Mouse (Mus musculus) limb, embryonic 14.5 days (tissue): ENCODE results near the gene Ryr1. TPM values are rescaled to one million over a fixed set of nuclear protein-coding genes. Genes with fewer than 3 reads are reported as not detected.
"Not testable (repeated sequence)": the region's sequence is repeated elsewhere in the genome, so short reads cannot be mapped to it uniquely, and the experiment has no call there.

Source experiments
- ATAC-seq: fragments of 200-750 bp; cut with Nextera tagmentation; 2 replicates; pipeline ENCODE4 v1.8.0; 2017; ENCODE audit warnings: low read depth, moderate number of reproducible peaks, moderate TSS enrichment; ENCODE audit not compliant: low FRiP score
- DNase-seq: peaks from one replicate; pipeline ENCODE4 v3.0.0-alpha.2; 2015; ENCODE audit warnings: low spot score
- H3K27ac ChIP-seq: fragments of 300-500 bp; sonication (generic); replicated peaks from 2 replicates; pipeline ENCODE4 v1.5.1; 2014; ENCODE audit warnings: low read depth, mild to moderate bottlenecking, low read length, moderate library complexity, mixed read lengths
- H3K27me3 ChIP-seq: fragments of 300-500 bp; sonication (generic); 2 replicates; pipeline ENCODE4 v1.6.1; 2014; ENCODE audit warnings: low read length, mixed read lengths; ENCODE audit not compliant: control insufficient read depth, insufficient read depth
- H3K36me3 ChIP-seq: fragments of 300-500 bp; sonication (generic); 2 replicates; pipeline ENCODE4 v1.6.1; 2014; ENCODE audit warnings: mild to moderate bottlenecking, low read length, moderate library complexity, mixed read lengths; ENCODE audit not compliant: control insufficient read depth, insufficient read depth
- H3K4me1 ChIP-seq: fragments of 300-500 bp; sonication (generic); 2 replicates; pipeline ENCODE4 v1.6.1; 2014; ENCODE audit warnings: antibody characterized with exemption, low read length, mixed read lengths; ENCODE audit not compliant: control insufficient read depth, insufficient read depth
- H3K4me2 ChIP-seq: fragments of 300-500 bp; sonication (generic); replicated peaks from 2 replicates; pipeline ENCODE4 v1.6.1; 2014; ENCODE audit warnings: low read depth, mild to moderate bottlenecking, low read length, moderate library complexity; ENCODE audit not compliant: severe bottlenecking
- H3K4me3 ChIP-seq: fragments of 300-500 bp; sonication (generic); replicated peaks from 2 replicates; pipeline ENCODE4 v1.5.1; 2014; ENCODE audit warnings: low read length
- H3K9ac ChIP-seq: fragments of 300-500 bp; sonication (generic); 2 replicates; pipeline ENCODE4 v1.6.1; 2014; ENCODE audit warnings: mild to moderate bottlenecking, low read depth, low read length, moderate library complexity; ENCODE audit not compliant: severe bottlenecking
- H3K9me3 ChIP-seq: fragments of 300-500 bp; sonication (generic); 2 replicates; pipeline ENCODE4 v1.6.1; 2016; ENCODE audit warnings: low read length; ENCODE audit not compliant: control insufficient read depth
- POLR2A ChIP-seq: fragments of 200-500 bp; IDR thresholded peaks from 2 replicates; pipeline ENCODE4 v1.8.0; 2012; ENCODE audit warnings: inconsistent platforms, mild to moderate bottlenecking, moderate library complexity, borderline replicate concordance; ENCODE audit not compliant: insufficient read depth, insufficient read length; ENCODE audit errors: extremely low read depth
- WGBS: fragments of 180-500 bp; shearing (Covaris S2); extraction: QIAGEN DNeasy Blood & Tissue Kit; methylation state at CpG from one replicate; pipeline ENCODE4 v1.1.7; 2014; 5-methylcytosine and 5-hydroxymethylcytosine counted together
- polyA plus RNA-seq, 2 experiments: library from polyadenylated mRNA; depleted of rRNA in 1 of 2; stranded (reverse) in 1 of 2; unstranded in 1 of 2; fragments of >200 nt; fragmentation: Nextera tagmentation in 1 of 2; extraction: Ambion mirVana in 1 of 2; gene quantifications; 2 replicates each; pipeline versions ENCODE4 v1.2.1 to v1.2.3; 2012 to 2014

Gene Ryr1
- polyA plus RNA-seq, 2 experiments: 7.7 to 26.5 TPM

DNA sequence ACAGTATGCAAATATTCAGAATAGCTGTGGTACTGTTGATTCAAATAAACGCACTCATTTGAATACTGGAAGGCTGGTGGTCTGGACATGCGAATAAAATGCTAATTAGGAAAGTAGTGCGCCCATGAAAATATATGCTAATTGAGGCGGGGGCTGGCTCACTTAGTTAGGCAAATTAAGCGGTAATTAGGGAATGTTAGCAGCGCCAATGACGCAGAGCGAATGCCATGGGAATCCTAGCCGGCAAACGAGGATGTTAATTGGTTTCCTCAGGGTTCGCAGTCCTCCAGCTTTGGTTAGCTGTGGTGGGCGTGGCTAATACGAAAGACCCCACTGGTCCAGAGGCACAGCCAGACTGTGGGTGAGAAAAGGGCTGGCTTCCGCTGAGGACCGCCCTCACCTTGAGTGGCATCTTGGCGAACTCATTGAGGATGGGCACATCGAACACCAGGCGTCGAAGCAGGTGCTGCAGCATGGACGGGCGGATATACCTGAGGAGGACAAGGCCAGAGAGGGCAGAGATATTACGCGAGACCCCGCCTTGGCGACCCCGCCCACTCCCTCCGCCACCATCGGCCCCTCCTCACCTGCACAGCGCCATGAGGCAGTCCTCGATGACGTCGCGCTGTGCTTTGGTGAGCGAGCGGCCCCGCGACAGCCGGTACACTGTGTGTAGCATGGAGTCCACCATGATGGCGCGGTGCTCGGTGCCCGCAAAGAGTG is 53.6 kb downstream of the Ryr1 start:
- H3K4me1 ChIP-seq: no peaks in the 10 kb centered on the region; the same call in 1 of the 2 replicates
- H3K9me3 ChIP-seq: no peaks in the 10 kb centered on the region
- no peaks in the 10 kb centered on the region for H3K36me3 ChIP-seq
- H3K9ac ChIP-seq: no peak overlapping the region
- H3K27ac ChIP-seq: no peak overlapping the region
- WGBS: 10% methylated on average over 36 of the region's 42 CpGs
- ATAC-seq (peak; percentile 34; the same call in 1 of the 2 replicates), DNase-seq (no peak)
- H3K4me3 ChIP-seq: peak overlapping the region; percentile 36
- peak overlapping the region; percentile 61 for H3K4me2 ChIP-seq
- TF ChIP-seq POLR2A: no peak
- H3K27me3 ChIP-seq: no peaks in the 10 kb centered on the region

DNA sequence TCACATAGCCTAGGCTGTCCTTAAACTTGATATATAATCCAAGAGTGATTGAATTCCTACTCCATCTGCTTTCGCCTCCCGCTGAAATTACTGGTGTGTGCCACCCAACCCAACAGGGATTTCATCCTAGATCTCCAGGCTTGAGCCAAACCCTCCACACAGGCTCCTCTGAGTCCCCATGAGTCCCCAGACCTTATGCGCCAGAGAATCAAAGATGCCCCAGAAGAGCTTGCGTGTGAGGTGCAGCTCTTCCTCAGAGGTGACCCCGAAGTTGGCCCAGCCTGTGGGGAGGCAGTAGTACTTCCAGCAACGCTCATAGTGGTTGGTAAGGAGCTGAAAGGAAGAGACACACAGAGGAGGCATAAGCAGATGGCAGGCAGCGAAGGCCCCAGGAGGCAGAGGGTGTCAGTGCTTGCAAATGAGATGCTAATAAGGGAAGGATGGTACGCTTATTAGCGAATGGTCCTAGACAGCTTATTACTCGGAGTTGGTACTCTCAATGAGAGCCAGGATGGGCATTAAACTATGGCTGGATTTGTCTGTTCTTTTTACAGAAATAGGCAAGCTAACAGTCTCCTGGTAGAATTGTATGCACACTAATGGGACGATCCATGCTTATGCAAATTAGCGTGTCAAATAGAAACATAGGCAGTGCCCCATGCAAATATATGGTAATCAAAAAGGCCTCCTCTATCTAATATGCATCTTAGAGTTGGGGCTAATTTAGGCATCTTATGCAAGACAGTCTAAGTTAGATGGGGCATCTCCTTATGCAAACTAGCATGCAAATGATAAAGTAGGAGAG is 54.4 kb downstream of the Ryr1 start:
- no peak for ATAC-seq
- Histone ChIP-seq H3K27ac (no peak overlapping the region), H3K4me2 (no peak overlapping the region), H3K4me3 (no peak overlapping the region), H3K9me3 (no peaks in the 10 kb centered on the region), H3K9ac (no peak overlapping the region), H3K36me3 (no peaks in the 10 kb centered on the region), H3K27me3 (no peaks in the 10 kb centered on the region), H3K4me1 (no peaks in the 10 kb centered on the region; the same call in 1 of the 2 replicates)
- TF ChIP-seq POLR2A: no peak
- 77% methylated on average over 12 of the region's 12 CpGs for WGBS
- no peak for DNase-seq

DNA sequence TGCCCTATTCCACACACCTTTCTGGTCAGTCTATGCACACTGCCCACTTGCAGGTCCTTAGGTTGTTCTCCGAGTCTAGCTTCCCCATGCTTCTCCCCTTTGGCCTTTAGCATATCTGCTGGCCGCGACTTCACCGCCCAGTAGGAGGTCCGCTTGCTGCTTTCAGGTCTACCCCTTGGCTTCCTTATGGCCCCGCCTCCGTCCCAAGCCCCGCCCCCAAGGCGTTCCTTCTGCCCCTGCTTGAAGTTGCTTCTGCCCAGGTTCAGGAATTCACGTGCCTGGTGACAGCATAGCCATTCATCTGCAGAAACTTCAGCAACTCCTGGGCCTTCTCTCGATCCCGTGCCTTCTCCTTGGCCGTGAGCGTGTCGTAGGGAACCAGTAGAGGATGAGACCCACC is 57.2 kb downstream of the Ryr1 start:
- H3K27me3 ChIP-seq: no peaks in the 10 kb centered on the region
- TF ChIP-seq POLR2A: no peak
- no peak for ATAC-seq
- WGBS: 10% methylated on average over 15 of the region's 15 CpGs
- no peaks in the 10 kb centered on the region for H3K36me3 ChIP-seq
- H3K4me1 ChIP-seq: no peaks in the 10 kb centered on the region; the same call in 1 of the 2 replicates
- no peak overlapping the region for H3K4me3 ChIP-seq
- no peaks in the 10 kb centered on the region for H3K9me3 ChIP-seq
- H3K27ac ChIP-seq: no peak overlapping the region
- no peak overlapping the region for H3K4me2 ChIP-seq
- DNase-seq: no peak
- H3K9ac ChIP-seq: no peak overlapping the region

DNA sequence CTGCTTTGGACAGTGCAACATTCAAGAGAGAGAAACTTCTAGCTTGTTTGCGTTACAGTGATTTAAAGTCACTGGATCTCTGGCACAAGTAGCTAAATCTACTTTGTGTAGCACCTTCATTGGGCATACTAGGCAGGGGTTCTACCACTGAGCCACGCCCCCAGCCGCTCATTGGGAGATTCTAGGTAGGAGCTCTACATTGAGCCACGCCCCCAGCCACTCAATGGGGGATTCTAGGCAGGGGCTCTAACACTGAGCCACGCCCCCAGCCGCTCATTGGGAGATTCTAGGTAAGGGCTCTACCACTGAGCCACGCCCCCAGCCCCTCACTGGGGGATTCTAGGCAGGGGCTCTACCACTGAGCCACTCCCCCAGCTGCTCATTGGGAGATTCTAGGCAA is 61.5 kb downstream of the Ryr1 start:
- not testable (repeated sequence) for H3K4me2 ChIP-seq, ATAC-seq, H3K9me3 ChIP-seq, DNase-seq, H3K27ac ChIP-seq, H3K27me3 ChIP-seq, H3K4me3 ChIP-seq, H3K4me1 ChIP-seq, H3K9ac ChIP-seq, H3K36me3 ChIP-seq
- 85% methylated on average over 6 of the region's 7 CpGs for WGBS

DNA sequence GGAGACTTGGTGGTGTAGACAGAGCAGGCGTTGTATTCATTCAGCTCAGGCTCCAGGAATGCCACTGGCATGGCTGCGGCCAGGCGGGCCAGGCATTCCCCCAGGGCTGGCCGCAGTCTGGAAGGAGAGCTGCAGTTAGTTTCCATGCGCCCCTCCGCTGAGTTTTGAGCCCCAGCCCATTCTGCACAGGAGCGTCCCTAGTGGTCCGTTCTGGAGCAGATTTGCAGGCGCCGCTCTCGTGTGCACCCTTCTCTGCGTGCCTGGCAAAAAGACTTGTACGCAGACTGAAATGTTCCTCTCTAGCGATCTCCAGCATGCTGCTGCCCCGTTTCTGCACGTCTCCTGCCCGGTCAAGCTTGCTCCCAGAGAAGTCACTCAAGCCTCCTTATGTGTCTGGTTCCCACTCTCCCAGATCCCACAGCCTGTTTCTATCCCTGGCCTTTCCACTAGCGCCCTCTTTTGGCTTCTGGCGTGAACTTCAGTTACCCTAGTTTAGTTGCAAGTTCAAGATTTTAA is 63.4 kb downstream of the Ryr1 start:
- ATAC-seq: peak; percentile 49
- Histone ChIP-seq H3K9me3 (no peaks in the 10 kb centered on the region), H3K36me3 (no peaks in the 10 kb centered on the region), H3K27me3 (no peaks in the 10 kb centered on the region), H3K9ac (no peak overlapping the region), H3K4me2 (peak overlapping the region; percentile 29; the same call in 1 of the 2 replicates), H3K4me3 (0 out of 2 replicates have a peak overlapping the region, but pooled peaks have one; percentile 1), H3K27ac (no peak overlapping the region), H3K4me1 (no peaks in the 10 kb centered on the region)
- DNase-seq: peak; percentile 26
- TF ChIP-seq POLR2A: no peak
- WGBS: 7% methylated on average over 19 of the region's 19 CpGs
